Mouse (Mus musculus): ENCODE results near the gene Maml3. TPM values are rescaled to one million over a fixed set of nuclear protein-coding genes. Genes with fewer than 3 reads are reported as not detected.

Maml3 gene
- total RNA-seq, 2 experiments from 2014 or later, result 7.8 TPM

DNA sequence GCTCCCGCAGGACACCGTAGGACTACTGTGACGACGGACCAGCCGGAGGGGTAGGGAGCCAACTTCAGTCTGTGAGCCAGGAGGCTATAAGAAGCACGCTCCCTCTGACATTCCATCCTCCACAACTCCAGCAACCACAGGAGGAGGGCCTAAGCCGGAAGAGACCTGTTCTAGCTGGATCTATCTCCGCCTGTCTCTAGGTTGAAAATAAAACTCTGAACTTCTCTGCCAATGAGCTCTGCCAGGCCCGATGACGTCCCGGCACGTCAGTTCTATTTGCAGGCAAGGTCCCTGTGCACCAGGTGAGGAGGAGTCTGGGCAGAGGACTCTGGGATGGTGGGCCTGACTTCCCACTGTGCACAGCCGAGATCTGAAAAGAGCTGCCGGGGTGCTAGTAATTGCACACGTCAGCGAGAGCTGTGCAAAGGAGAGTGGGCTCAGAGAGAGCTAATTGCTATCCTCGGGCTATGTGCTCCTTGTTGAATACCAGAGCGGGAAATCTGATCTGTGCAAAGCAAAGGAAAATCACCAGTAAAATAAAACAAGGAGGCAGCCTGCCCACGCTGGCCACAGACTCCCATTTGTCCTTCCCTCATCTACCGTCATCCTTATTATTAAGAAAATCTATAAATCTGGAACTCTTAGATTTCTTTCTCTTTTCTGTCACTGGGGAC is 58.7 kb downstream of the Maml3 start:
- peak; percentile 70 to 79 for DNase-seq (ENCODE audit: low spot score in 2 of 2)

DNA sequence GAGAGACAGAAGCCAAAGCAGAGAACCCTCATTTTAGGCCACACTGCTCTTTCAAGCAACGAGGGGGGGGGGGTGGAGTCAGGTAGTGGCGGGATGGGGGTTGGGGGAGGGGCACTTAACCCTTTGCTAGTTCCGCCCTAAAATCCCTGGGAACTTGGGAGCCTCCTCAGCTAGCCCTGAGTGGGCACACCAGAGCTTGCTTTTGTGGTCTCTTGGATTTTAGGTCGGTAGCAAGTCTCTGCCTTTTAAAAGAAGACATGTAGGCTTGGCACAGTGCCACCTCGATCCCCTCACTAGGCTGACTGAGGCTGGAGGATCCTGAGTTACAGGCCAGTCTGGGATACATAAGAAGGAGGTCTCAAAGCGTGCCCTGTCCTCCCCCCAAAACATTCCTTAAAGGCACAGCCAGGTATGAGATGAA is 59.6 kb downstream of the Maml3 start:
- no peak for DNase-seq (ENCODE audit: low spot score in 2 of 2)

DNA sequence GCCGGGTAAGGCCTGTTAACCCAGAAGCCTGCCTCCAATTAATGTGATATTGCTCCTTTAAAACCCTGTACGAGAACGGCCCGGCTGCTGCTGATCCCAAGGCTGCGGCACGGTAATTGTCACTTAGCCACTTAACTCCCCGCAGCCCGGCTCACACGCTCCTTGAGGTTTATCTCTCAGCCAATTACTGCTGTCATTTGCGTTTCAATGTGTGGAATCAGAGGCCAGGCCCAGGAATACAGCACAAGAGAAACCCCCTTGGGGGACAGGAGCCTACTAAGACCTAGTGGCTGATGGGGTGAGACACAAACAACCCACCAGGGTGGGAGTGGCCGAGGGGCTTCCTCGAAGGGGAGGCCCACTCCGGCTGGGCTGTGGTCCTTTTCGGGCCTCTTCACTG is 60.2 kb downstream of the Maml3 start:
- no peak for DNase-seq (ENCODE audit: low spot score in 2 of 2)

DNA sequence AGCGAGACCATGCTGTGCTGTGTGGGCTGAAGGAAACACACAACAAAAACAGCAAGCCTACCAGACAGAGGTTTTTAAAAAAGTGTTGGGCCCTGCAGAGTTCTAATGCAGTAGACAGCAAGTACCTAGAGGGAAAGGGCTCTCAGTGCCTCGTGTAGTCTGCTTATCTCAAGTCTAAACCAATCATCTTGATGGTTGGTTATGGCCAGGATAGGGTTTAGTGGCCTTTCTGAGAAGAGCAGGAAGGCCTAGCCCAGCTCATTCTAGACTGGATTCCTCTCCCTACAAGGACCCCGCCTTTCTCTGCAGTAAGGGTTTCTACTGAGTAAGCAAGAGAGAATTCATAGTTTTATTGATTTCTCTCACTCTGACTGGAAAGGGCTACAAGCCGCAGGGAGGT is 61.0 kb downstream of the Maml3 start:
- no peak for DNase-seq (ENCODE audit: low spot score in 2 of 2)

GRCm38 (mm10) chr3:52042680-52043079 is 62.2 kb downstream of the Maml3 start:
- DNase-seq (ENCODE audit: low spot score in 2 of 2), result no peak

DNA sequence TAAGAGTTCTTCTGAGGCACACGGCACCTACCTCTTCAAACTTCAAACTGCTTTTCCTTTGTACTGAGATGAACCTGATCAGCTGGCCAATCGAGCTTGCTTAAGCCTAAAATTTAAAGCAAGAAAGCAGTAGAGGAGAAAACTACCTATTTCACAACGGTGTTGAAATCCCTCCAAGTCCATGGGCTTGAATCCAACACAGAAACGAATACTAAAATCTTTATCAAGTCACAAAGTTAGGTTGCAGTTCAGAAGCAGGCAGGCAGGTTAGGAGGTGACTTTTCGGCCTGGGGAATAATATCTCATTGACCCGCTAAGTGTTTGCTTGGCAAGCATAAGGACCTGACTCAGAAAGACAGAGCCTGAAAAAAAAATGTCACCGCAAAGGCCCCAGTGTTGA is 64.9 kb downstream of the Maml3 start:
- no peak for DNase-seq (ENCODE audit: low spot score in 2 of 2)

DNA sequence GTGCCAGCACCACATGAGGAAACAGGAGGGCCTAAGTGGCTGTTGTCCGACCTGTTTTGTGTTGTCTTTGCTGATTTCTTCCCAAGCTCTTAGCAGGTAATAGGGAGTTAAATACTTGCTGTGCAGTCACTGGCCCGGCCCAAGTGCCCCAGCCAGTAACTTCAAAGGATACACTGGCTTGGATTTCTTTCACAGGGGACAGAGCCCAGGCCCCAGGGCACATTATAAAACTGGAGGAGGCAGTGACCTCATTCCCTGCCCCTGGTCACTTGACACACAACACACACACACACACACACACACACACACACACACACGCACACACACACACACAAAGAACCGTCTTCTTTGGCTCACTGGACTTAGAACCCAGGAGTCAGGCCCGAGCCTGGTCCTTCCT is 67.6 kb downstream of the Maml3 start:
- DNase-seq (ENCODE audit: low spot score in 2 of 2), result no peak

- no peak for DNase-seq (ENCODE audit: low spot score in 2 of 2)
Observed at GRCm38 (mm10) chr3:52035404-52035803, 69.5 kb downstream of the Maml3 start.

GRCm38 (mm10) chr3:52033857-52034588 is 70.9 kb downstream of the Maml3 start:
- no peak for DNase-seq (ENCODE audit: low spot score in 2 of 2)

- no peak for DNase-seq (ENCODE audit: low spot score in 2 of 2)
Observed at GRCm38 (mm10) chr3:52031327-52031726, 73.5 kb downstream of the Maml3 start.

- DNase-seq (ENCODE audit: low spot score in 2 of 2), result peak in 1 of 2 experiments; percentile 42
Observed at GRCm38 (mm10) chr3:52030114-52030513, 74.8 kb downstream of the Maml3 start.

DNA sequence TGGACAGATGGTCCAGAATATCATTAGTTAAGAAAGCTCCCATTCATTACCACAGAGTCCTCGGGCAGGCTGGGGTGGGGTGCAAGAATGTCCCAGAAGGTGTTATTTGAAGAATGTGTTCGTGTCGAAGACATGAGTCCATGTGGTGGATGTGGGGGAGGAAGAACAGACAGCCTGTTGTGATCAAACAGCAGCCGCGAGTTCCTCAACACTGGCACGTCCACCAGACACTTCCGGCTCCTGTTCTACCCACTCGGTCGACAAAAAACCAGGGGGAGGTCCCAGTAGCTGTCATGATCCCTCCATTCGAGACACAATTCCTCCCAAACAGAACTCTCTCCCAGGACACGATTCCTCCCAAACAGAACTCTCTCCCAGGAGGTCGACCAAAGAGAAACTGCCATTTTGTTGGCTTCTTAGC is 75.2 kb downstream of the Maml3 start:
- peak; percentile 35 to 71 for DNase-seq (ENCODE audit: low spot score in 2 of 2)

DNA sequence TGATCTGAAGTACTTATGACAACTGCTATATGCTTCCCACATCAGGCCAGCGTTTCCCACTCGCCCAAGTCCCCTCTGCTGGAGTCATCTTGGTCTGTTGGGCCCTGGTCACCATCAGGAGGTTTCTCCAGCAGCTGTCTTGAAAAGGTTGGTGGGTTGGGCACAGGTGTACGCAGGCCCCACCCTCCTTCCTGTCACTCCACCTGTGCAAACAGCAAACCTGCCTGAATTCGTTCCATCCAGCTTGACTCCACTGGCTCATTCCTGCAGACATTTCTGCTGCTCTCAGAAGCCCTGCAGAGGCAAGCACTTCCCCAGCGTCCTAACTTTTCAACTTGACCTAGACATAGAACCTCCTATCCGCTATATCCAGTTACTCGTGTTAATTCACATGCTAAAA is 76.9 kb downstream of the Maml3 start:
- no peak for DNase-seq (ENCODE audit: low spot score in 2 of 2)

DNA sequence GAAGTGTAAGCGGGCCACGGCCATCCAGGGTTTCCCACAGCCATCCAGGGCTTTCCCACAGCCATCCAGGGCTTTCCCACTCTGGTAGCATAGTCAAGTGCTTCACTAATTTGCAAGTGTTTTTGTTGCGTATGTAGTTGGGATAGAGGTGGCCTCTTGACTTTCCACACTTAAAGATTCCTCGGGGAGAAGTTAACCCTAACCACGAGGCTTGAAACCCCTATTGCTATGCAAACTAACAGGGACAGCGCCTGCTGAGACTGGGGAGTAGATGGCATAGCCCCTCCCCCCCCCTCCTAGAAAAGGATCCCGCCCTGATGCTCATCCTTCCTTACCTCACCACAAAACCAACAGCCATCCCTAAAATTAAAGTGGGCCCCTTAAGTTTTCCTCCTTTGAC is 82.4 kb downstream of the Maml3 start:
- no peak for DNase-seq (ENCODE audit: low spot score in 2 of 2)

- DNase-seq (ENCODE audit: low spot score in 2 of 2), result no peak
Observed at GRCm38 (mm10) chr3:52018103-52018439, 86.8 kb downstream of the Maml3 start.

- DNase-seq (ENCODE audit: low spot score in 2 of 2), result no peak
Observed at GRCm38 (mm10) chr3:52017439-52018102, 87.3 kb downstream of the Maml3 start.

- no peak for DNase-seq (ENCODE audit: low spot score in 2 of 2)
Observed at GRCm38 (mm10) chr3:52016178-52016577, 88.7 kb downstream of the Maml3 start.

DNA sequence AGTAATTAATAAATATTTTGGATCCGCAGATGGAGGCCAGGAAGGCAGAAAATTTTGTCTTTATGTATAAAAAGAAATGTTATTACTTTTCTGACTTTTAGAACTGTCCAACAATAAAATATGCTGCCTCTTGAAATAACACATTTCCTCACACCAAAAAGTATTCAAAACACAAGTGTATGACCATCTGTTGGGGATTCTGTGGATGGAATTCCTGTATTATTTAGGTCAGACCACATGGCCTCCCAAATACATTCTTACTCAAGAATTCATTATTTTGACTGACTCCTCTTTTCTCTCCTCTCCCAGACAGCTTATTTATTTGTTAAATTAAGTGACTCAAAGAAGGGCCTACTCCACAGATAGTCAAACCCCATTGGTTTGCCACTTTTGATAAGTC is 89.3 kb downstream of the Maml3 start:
- no peak for DNase-seq (ENCODE audit: low spot score in 2 of 2)

DNA sequence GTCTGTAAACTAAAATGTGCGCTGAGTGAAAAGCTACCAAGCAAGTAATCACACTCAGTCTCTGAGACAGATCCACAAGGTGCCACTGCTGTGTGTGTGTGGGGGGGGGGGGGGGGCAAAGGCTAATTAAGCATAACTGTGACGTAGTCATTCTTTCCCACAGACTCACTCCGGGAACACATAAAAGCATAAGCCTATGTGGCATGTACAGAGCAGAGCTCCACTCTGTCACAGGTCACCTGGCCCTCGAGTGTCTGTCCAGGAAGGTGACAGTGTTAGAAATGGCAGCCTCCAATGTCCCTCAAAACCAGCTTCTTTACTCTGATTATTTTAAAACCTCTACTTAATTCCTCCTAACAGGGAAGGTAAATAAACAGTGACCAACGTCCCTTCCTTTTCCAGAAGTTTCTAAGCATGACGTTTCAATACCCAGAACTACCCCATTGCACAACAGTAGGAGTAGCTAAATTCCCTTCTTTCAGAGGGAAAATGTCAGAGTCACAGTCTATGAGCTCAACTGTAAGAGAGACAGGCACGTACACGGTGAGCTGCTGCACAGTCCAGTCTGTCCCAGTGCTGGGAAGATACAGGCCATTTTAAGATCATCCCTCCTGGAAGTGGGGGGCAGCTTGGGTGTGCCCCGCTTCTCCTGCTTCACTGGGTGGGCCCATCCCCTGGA is 93.7 kb downstream of the Maml3 start:
- no peak for DNase-seq (ENCODE audit: low spot score in 2 of 2)

DNA sequence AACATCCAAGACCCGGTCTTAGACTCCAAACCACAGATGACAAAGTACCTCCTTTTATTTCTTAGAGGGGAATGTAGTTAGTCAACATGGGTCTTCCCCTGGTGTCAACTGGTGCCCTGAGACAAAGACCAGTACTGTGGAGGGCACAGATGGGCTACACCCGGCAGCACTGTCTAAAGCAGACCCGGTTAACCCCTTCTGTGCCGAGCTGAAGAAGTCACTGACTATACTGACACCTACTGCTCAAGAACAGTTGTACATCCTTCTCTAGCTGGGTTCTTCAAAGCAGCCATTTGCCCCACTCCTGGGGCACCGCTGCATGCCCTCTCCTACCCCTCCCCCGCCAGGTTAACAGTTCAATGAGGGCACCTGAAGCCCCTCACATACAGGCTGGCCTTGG is 95.6 kb downstream of the Maml3 start:
- DNase-seq (ENCODE audit: low spot score in 2 of 2), result peak in 1 of 2 experiments; percentile 41

DNA sequence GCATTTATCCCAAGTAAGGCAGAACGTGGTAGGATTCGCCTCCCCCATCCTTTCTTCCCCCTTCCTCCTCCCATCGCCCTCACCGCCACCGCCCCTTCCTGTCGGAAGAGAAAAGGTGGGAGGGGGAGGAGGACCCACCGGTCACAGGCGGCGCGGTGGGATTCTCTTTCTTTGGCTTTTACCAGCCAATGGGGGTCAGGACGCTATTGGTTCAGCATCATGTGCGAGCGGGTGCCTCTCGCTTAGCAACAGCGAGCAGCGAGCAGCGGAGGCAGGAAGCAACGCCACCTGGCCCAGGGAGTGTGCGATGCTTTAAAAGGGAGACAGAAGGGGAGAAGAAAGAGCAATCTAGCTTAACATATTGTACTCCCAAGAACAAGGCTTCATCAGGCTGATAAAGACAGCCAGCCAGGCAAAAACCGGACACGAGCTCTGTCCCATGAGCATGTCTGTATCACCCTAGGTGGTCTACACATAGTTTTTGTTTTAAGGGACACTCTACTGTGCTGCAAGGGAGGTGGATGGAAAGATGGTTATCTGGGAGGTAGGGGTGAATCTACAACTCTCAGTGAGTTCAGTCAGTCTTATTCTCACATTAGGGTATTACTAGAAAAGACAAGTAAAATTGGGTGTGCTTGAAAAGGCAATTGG is 97.1 kb downstream of the Maml3 start:
- peak; percentile 81 to 87 for DNase-seq (ENCODE audit: low spot score in 2 of 2)
